Mouse (Mus musculus) Patski (cell line): Measurements from ENCODE around the gene Ep300. TPM values are rescaled to one million over a fixed set of nuclear protein-coding genes. Genes with fewer than 3 reads are reported as not detected.

Source experiments
- ATAC-seq: fragments of 100-300 bp; one replicate; pipeline ENCODE4 v1.8.0; 2021
- CTCF ChIA-PET: fragments of 350-600 bp; sonication (Branson Sonifier 250); formaldehyde crosslinking; loops from one replicate; lab custom pipeline; 2022; ENCODE audit warnings: inconsistent platforms; lab: Charles Lee
- POLR2A ChIA-PET: fragments of 350-600 bp; sonication (Branson Sonifier 250); formaldehyde crosslinking; loops from one replicate; lab custom pipeline; 2022; ENCODE audit warnings: antibody characterized with exemption, inconsistent platforms; lab: Charles Lee
- DNase-seq: peaks from one replicate; pipeline ENCODE4 v3.0.0-alpha.2; 2011; ENCODE audit warnings: low read depth, low spot score
- H3K27me3 ChIP-seq: fragments of 371-371 bp; one replicate; pipeline ENCODE4 v1.5.1; 2021
- CTCF ChIP-seq: fragments of 100-300 bp; IDR thresholded peaks from one replicate; pipeline ENCODE4 v1.5.1; 2021
- in situ Hi-C: fragments of 300-500 bp; cut with MboI; formaldehyde crosslinking; loops from 3 replicates; pipeline ENCODE4 v1.11.1; 2018; ENCODE audit warnings: low pct_unique_long_range_greater_than_20kb, mixed read lengths
- polyA plus RNA-seq: library from polyadenylated mRNA; unstranded; gene quantifications from one replicate; pipeline ENCODE4 v1.2.3, GENCODE M21; 2021

The Ep300 gene
- polyA plus RNA-seq: 46.9 TPM

DNA sequence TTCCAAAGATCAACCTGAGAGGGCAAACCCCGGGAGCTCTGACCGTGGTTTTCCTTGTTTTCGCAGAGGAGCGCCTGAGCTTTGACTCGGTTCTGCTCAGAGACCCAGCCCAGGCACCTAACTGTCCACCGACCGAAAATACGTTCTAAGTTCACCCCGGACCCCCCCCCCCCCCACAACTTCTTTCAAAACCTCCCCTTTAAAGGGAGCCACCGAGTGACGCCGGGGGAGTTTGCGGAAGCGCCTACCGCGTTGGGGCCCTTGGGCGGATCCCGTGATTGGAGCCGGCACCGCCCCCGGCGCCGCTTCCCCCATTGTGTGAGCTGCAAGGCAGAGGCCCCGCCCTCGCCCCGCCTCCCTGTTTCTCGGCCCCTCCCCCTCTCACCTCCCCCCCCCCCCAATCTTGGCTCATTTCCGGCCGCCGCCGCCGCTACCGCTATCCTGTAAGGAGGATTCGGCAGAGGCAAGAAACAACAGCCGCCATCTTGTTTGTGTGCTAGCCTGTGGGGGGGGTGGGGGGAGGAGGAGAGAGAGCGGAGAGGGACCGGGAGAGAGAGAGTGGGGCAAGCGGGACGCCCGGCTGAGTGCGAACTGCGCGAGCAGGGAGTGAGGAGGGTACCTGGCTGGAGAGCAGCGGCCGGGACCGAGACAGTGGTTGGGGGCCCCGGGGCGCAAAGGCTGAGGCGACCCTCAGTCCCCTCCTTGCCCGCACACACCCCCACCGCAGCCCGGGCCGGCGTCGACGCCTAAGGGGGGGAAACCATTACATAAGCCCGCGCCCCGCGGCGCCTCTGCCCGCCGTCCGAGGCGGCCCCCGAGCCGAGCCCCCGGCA lies at the start of gene Ep300:
Gene Ep300, plus strand, starts transcription at position 439 of the 833 bp plus-strand sequence.
- ATAC-seq (peak; percentile 65), DNase-seq (peak; percentile 68)
- CTCF ChIA-PET: no interaction called here
- no peaks in the 10 kb centered on the region for H3K27me3 ChIP-seq
- in situ Hi-C loops: loop anchor here (5.0 kb wide), 1 partner anchor 123 kb away; no protein-coding TSS in a partner anchor
- TF ChIP-seq CTCF: no peak
- POLR2A ChIA-PET: interaction anchor here (0.6 to 1.4 kb wide), 2 partner anchors 34 to 275 kb away, joined by 3 read pairs; no protein-coding TSS in a partner anchor

DNA sequence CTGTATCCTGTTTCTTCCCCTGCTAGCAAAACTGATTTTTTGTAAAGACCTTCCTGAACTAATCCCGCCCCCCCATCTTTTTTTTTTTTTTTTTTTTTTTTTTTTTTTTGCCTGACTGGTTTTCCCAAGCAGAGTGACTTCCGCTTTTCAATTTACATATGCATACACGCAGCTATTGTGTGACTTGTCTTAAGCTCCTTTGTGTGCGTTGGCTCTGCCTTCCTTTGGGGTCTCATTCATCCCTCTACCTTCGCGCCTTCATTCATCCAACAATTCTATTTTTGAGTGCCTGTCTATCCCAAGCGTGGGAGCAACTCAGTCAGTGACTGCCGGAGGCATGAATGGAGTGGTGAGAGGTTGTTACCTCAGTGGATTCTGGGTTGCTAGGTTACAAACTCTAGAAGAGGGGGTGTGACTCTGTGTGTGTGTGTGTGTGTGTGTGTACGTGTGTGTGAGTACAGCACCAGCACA lies 49.2 kb upstream of the Ep300 start:
- ChIA-PET CTCF (no interaction called here), POLR2A (interaction anchor here (0.6 kb wide), 2 partner anchors 53 to 527 kb away, joined by 3 to 4 read pairs; no protein-coding TSS in a partner anchor)
- no peaks in the 10 kb centered on the region for H3K27me3 ChIP-seq
- ATAC-seq: no peak
- no peak for DNase-seq
- TF ChIP-seq CTCF: no peak
- in situ Hi-C loops: no loop called here

DNA sequence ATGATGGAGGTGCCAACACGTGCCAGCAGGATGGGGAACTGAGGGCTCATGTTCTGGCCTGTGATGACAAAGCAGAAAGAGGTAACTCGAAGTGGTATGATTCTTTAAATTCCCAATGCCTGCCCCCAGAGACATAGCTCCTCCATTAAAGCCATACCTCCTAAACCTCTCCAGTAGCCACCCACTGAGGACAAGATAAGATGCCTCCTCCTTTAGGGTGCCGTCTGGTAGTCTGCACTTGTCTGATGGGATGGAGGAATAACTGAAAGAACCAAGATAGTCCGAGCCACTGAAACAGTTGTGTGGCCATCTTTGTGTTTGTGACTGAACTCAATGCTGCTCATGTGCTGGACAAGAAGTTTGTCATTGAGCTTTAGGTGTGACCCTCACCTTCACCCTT lies 47.0 kb upstream of the Ep300 start:
- in situ Hi-C loops: no loop called here
- ChIA-PET POLR2A (no interaction called here), CTCF (no interaction called here)
- ATAC-seq (no peak), DNase-seq (no peak)
- no peak for TF ChIP-seq CTCF
- H3K27me3 ChIP-seq: peaks cover 8% of the 10 kb centered on the region

DNA sequence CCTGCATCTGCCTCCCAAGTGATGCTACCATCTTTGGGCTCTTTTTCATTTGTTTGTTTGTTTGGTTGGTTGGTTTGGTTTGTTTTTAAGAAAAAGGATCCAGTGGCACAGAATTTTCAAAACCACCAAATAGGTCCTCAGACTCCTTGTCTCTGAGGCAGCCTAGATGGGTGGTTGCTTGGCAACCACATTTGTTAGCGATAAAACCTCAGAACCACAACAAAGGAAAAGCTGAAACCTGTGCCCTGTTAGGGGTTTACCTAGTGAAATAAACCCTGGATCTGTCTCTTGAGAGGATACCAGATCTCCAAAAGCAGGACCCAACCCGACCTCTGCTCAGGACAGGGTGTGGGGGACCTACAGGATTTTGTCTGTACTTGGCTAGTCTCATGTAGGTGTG lies 45.6 kb upstream of the Ep300 start:
- peaks cover 8% of the 10 kb centered on the region for H3K27me3 ChIP-seq
- ATAC-seq (no peak), DNase-seq (no peak)
- ChIA-PET CTCF (no interaction called here), POLR2A (interaction anchor here (0.6 kb wide), 1 partner anchor 57 kb away, joined by 3 read pairs; no protein-coding TSS in a partner anchor)
- TF ChIP-seq CTCF: no peak
- in situ Hi-C loops: no loop called here

DNA sequence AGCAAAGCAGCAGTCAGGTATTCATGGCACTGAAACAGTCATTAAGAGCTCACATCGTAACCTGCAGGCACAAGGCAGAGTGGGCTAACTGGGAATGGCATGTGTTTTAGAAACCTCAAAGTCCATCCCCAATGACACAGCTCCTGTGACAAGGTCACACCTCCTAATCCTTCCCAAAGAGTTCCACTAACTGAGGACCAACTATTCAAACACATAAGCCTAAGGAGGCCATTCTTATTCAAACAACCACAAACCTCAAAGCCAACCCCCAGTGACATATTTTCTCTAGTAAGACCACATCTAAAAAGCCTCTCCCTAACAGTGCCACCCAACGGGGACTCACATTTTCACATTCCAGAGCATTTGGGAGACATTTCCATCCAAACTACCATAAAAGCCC lies 40.2 kb upstream of the Ep300 start:
- no peak for TF ChIP-seq CTCF
- ATAC-seq (no peak), DNase-seq (no peak)
- in situ Hi-C loops: no loop called here
- CTCF ChIA-PET: no interaction called here
- POLR2A ChIA-PET: no interaction called here
- H3K27me3 ChIP-seq: peaks cover 8% of the 10 kb centered on the region

DNA sequence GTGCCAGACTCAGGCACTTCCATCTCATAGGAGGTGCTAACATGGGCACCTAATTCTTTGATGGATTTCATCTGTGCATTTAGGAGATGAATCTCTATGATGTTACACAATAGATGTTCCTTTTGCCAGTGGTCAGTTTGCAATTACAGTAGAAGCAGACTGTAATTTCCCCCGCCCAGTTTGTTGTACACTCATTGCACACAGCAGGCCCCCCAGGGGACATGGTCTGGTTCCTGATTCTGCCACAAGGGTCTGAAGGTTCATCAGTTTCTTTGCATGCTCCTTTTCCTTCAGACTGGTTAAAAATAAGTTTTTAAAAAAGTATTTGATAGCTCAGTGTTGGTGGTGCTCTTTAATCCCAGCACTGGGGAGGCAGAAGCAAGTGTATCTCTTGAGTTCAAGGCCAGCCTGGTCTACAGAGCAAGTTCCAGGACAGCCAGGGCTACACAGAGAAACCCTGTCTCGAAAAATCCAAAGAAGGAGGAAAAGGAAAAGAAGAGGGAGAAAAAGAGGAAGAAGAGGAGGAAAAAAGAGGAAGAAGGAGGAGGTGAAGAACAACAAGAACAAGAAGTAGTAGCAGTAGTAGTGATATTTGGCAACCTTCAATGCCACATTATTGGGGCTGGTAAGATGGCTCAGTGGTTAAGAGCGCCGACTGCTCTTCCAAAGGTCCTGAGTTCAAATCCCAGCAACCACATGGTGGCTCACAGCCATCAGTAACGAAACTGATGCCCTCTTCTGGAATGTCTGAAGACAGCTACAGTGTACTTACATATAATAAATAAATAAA lies 39.6 kb upstream of the Ep300 start:
- ATAC-seq (no peak), DNase-seq (no peak)
- POLR2A ChIA-PET: no interaction called here
- CTCF ChIA-PET: no interaction called here
- peaks cover 8% of the 10 kb centered on the region for H3K27me3 ChIP-seq
- in situ Hi-C loops: no loop called here
- TF ChIP-seq CTCF: no peak

DNA sequence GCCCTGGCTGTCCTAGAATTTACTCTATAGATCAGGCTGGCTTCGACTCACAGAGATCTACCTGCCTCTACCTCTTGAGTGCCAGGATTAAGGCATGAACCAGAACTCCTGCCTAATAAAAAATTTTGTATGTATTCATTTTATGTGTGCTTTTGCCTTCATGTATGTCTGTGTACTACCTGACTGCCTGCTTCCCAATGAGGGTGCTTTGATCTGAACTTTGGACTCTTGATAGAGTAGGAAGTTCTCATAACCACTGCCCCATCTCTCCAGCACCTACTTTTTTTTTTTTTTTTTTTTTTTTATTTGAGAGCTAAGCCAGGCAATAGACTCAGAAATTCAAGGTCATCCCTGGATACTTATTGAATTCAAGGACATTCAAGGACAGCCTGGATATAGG lies 31.7 kb upstream of the Ep300 start:
- no peak for DNase-seq
- CTCF ChIA-PET: no interaction called here
- TF ChIP-seq CTCF: no peak
- H3K27me3 ChIP-seq: no peaks in the 10 kb centered on the region
- POLR2A ChIA-PET: interaction anchor here (0.6 kb wide), 1 partner anchor 99 kb away, joined by 3 read pairs; no protein-coding TSS in a partner anchor
- in situ Hi-C loops: no loop called here
- no peak for ATAC-seq

DNA sequence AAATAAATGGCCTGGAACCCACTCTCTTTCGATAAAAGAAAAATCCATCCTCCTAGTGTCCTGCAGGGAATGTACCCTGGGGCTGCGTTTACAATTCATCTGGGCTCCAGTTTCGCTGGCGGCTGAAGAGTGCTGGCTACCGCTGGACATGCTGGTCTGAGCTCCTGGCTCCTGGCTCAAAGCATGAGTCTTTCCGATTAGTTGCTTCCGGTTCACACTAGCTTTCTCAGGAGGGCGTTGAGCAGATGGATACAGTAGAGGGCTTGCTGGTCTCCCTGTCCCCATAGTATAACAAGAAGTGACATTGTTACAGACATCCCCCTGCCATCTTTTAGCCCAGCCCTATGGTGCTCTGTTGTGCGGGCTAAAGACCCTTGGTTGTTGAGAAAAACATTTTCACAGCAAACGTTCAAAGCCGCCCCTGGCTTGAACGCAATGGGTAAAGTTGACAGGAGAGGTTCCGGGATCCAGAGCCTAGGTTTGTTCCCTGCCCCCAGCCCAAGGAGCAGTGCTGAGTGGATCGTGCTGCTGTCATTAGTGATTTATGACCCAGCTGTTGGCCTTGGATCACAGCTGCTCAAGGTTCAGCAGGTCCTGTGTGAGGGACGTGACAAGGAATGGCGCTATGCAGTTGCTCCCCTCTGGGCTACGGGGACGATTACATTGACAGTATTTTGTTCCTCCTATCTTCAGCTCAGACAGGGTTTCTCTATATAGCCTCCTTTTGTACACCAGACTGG lies 30.4 kb upstream of the Ep300 start:
- H3K27me3 ChIP-seq: no peaks in the 10 kb centered on the region
- ChIA-PET POLR2A (no interaction called here), CTCF (interaction anchor here (0.7 kb wide), 1 partner anchor 45 kb away, joined by 3 read pairs; no protein-coding TSS in a partner anchor)
- in situ Hi-C loops: no loop called here
- DNase-seq (no peak), ATAC-seq (no peak)
- no peak for TF ChIP-seq CTCF

DNA sequence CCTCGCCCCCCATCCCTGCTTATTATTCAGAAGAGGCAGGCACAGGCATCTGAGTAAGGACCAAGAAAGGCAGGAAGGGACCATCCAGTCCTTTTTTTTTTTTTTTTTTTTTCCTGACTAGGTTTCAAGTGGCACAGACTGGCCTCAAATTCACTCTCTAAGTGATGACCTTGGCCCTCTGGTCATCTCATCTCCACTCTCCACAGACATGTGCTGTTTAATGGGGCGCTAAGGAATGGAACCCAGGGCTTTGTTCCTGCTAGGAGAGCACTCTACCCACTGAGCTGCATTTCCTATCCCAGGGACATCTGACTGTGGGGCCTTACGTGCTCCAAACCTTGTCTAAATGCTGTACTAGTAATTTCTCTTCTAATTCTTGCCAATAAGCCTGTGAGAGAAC lies 29.2 kb upstream of the Ep300 start:
- no peak for TF ChIP-seq CTCF
- DNase-seq: no peak
- H3K27me3 ChIP-seq: no peaks in the 10 kb centered on the region
- no peak for ATAC-seq
- POLR2A ChIA-PET: no interaction called here
- in situ Hi-C loops: no loop called here
- CTCF ChIA-PET: no interaction called here

DNA sequence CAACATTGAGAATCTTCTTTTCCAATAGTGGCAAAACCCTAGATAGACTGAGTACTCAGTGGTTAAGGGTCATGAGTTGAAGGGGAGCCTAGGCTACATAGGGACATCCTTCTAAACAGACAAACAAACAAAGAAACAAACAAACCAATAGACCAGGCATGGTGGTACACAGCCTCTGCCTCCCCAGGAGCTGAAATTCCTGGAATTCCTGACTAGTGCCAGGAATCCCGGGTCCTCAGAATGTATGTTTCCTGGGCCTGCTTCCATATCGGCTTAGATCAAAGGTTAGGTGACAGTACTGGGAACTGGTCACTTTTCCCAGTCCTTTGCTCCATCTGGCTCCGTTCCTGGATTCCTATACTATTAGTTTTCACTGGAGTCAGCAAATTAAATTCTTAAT lies 23.6 kb upstream of the Ep300 start:
- ChIA-PET POLR2A (no interaction called here), CTCF (no interaction called here)
- DNase-seq: no peak
- no peak for ATAC-seq
- TF ChIP-seq CTCF: no peak
- in situ Hi-C loops: no loop called here
- H3K27me3 ChIP-seq: no peaks in the 10 kb centered on the region
